8 mouse cellular contexts compared by ENCODE assay signal in genomic region chr16:21367449-21367848, GRCm38 (mm10). TPM values are rescaled to one million over a fixed set of nuclear protein-coding genes. Genes with fewer than 3 reads are reported as not detected.
DNase-seq lines count a peak whose midpoint lies in the region; ATAC-seq and TF ChIP-seq lines count a peak whose summit lies in the region.

No protein-coding gene starts in this region.

- no peaks in the 10 kb centered on the region for H3K27me3 ChIP-seq in liver, adult 2 months (ENCODE audit: control insufficient read depth, insufficient read depth, low read length)
- H3K27me3 ChIP-seq in liver, embryonic 11.5 days (replicated peaks; ENCODE audit: control insufficient read depth, insufficient read depth, low read length) = no peaks in the 10 kb centered on the region; the same call in 1 of the 2 replicates

- intact Hi-C loops in heart, postnatal 10 days (cut with DNase I) = no loop called here

- no peak overlapping the region for H3K4me2 ChIP-seq in liver, embryonic 11.5 days

- peak; percentile 47 to 57 for DNase-seq in cerebellum, postnatal 14 days
- no peak for DNase-seq in cerebellum, adult 11-12 months
- DNase-seq in liver, adult 2 months (ENCODE audit: extremely low read depth, low read depth, low spot score) = no peak
- no peak for DNase-seq in liver, embryonic 11.5 days (ENCODE audit: low spot score)
- DNase-seq in heart, postnatal 10 days = peak; percentile 63 to 65
- peak; percentile 24 for DNase-seq in mesoderm, embryonic 11.5 days (ENCODE audit: low read depth, low spot score)
- DNase-seq in adrenal gland, adult 2 months = no peak

- no peak for TF ChIP-seq POLR2A in liver, adult 2 months (IDR thresholded peaks at IDR 0.05; ENCODE audit: extremely low read depth, insufficient read depth, low read length)

- no peak overlapping the region for H3K4me3 ChIP-seq in liver, adult 2 months (ENCODE audit: insufficient read depth, low read depth, low read length)
- no peak overlapping the region for H3K4me3 ChIP-seq in liver, embryonic 11.5 days (ENCODE audit: low read depth, low read length)

- WGBS in liver, adult 2 months = 34% methylated on average over 8 of the region's 8 CpGs
- 39% methylated on average over 8 of the region's 8 CpGs for WGBS in liver, embryonic 11.5 days

- no peak overlapping the region for H3K9ac ChIP-seq in liver, adult 2 months (ENCODE audit: low read depth, low read length)
- H3K9ac ChIP-seq in liver, embryonic 11.5 days (ENCODE audit: low read depth, low read length) = no peak overlapping the region

- H3K27ac ChIP-seq in liver, adult 2 months (replicated peaks; ENCODE audit: insufficient read depth, low read depth, low read length) = no peak overlapping the region
- no peak overlapping the region for H3K27ac ChIP-seq in liver, embryonic 11.5 days (ENCODE audit: low read depth, low read length)

- ATAC-seq in liver, embryonic 11.5 days (replicated peaks; ENCODE audit: low FRiP score) = no peak
- ATAC-seq in inflammation-experienced regulatory T-cells, adult 6 months = no peak

- H3K79me2 ChIP-seq in liver, adult 2 months (ENCODE audit: control insufficient read depth, insufficient read depth, low read length) = no peaks in the 10 kb centered on the region

- H3K4me1 ChIP-seq in liver, adult 2 months (ENCODE audit: control insufficient read depth, insufficient read depth, low read length) = no peaks in the 10 kb centered on the region
- H3K4me1 ChIP-seq in liver, embryonic 11.5 days (replicated peaks; ENCODE audit: control insufficient read depth, insufficient read depth, low read length) = peaks cover 12% of the 10 kb centered on the region

- TF ChIP-seq CTCF in liver, adult 2 months (IDR thresholded peaks at IDR 0.05; ENCODE audit: low read depth, low read length) = peak; percentile 51

- no peaks in the 10 kb centered on the region for H3K9me3 ChIP-seq in liver, embryonic 11.5 days (ENCODE audit: control insufficient read depth, low read length)

- no peaks in the 10 kb centered on the region for H3K36me3 ChIP-seq in liver, adult 2 months (ENCODE audit: control insufficient read depth, insufficient read depth, low read length)
- no peaks in the 10 kb centered on the region for H3K36me3 ChIP-seq in liver, embryonic 11.5 days (ENCODE audit: control insufficient read depth, insufficient read depth, low read length)

RNA-seq across cellular contexts. Expression of gene Vps8, which starts 55.5 kb away (rescaled TPM):
- 6.4 and 6.8 TPM in 2 replicates for total RNA-seq in liver, adult 2 months (2014; rRNA removed)
- polyA plus RNA-seq in liver, adult 2 months (2012; rRNA removed) = 5.2 and 5.4 TPM in 2 replicates
- 13.0 and 15.9 TPM in 2 replicates for polyA plus RNA-seq in liver, embryonic 11.5 days (2014; fragmentation: Nextera tagmentation; extraction: Ambion mirVana)
- total RNA-seq in heart, postnatal 10 days (2021) = 10 to 100 TPM; 23.0 to 23.2 TPM
- polyA plus RNA-seq in inflammation-experienced regulatory T-cells, adult 6 months (2017; shearing (Covaris generic)) = 10 to 100 TPM in 2 of 3 experiments, 1 to 10 TPM in 1; 9.4 to 15.8 (median 12.9) TPM
- 10 to 100 TPM; 23.6 to 27.1 TPM for total RNA-seq in adrenal gland, adult 2 months (2021)
- polyA plus RNA-seq in adrenal gland, adult 2 months (2012; rRNA removed) = 23.1 and 24.4 TPM in 2 replicates

Comparison
In these comparisons a context has a peak if more than half of its experiments do, and no peak if none do; other contexts are left out.
1. DNase-seq: peak in cerebellum, postnatal 14 days (2 of 2), heart, postnatal 10 days (2 of 2) and mesoderm, embryonic 11.5 days (single experiment); none in cerebellum, adult 11-12 months (single experiment), liver, adult 2 months (single experiment), liver, embryonic 11.5 days (single experiment) and adrenal gland, adult 2 months (single experiment).